Mouse (Mus musculus): ENCODE data around the gene Rnf213. TPM values are rescaled to one million over a fixed set of nuclear protein-coding genes. Genes with fewer than 3 reads are reported as not detected.

Gene Rnf213
- total RNA-seq, 2 experiments from 2014 or later = 3.6 to 4.3 TPM

- no peak for DNase-seq (ENCODE audit: extremely low spot score in 1 of 2, low spot score in 1 of 2)
These were observed 121.4 kb downstream of the Rnf213 start for GRCm38 (mm10) chr11:119514108-119514860.

DNA sequence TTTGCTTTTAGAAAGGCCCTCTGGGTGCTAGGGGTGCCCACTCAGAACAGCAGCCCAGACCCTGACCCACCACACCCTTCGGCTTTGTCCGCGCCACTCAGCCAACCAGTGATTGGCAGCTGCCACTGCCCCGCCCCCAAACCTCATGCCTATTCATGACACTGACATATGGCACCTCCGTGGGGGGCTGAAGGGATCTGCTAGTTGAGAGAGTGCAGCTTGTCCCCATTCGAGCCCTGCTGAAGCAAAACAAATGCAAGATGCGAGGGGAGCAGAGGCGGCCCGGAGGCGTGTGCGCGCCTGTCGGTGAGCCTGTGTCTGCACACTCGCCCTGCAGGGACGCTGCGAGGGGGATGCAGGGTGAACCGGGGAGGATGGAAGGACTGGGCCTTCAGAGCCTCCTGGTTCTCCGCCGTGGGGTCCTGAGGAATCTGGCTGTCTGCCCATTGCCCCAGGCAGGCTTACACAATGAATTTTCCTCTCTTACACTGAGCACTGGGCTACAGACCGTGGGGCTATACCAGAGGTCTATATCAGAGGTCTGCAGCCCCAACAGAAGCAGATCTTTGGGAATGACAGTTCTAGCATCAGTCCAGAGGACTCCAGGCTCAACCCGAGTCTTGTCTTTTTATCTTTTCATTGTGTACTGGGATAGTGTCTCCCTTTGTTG is 122.2 kb downstream of the Rnf213 start:
- peak; percentile 52 to 68 for DNase-seq (ENCODE audit: extremely low spot score in 1 of 2, low spot score in 1 of 2)

DNA sequence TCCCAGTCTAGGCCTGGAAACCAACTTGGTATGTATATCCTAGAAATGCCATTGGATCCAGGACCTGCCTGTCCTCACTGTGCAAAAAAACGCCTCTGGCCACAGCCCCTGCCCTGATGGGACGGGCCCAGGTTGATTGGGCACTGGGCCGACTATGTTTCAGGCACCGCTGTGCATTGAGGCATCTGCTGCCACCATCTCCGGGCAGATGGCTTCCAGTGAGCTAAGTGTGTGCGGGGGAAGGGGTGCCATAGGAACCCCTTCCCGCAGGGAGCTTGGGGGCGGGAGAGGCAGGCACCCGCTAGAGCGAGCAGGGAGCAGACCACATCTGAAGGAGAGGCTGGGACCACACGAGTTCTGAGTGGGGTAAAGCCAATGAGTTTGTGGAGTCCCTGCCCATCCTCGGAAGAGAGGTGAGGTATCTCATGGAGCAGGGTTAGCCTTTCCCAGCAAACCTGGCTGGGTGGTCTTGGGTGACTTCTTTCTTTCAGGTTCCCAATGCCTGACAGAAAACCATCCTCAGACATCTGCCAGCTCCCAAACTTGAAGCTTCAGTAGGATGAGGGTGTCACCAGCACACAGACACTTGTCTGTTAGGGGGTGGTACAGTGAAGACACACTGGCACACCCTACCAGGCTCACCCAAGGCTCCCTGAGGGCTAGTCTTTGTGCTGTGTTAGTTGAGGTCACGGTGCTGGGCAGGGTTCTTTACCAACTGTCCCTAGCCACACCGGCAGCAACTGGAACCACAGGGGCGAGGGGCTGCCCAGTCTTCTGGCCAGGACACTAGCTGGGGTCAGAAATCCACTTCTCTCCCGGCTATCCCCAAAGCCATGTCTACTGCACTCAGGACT is 123.2 kb downstream of the Rnf213 start:
- DNase-seq (ENCODE audit: extremely low spot score in 1 of 2, low spot score in 1 of 2) = peak in 1 of 2 experiments; percentile 44

DNA sequence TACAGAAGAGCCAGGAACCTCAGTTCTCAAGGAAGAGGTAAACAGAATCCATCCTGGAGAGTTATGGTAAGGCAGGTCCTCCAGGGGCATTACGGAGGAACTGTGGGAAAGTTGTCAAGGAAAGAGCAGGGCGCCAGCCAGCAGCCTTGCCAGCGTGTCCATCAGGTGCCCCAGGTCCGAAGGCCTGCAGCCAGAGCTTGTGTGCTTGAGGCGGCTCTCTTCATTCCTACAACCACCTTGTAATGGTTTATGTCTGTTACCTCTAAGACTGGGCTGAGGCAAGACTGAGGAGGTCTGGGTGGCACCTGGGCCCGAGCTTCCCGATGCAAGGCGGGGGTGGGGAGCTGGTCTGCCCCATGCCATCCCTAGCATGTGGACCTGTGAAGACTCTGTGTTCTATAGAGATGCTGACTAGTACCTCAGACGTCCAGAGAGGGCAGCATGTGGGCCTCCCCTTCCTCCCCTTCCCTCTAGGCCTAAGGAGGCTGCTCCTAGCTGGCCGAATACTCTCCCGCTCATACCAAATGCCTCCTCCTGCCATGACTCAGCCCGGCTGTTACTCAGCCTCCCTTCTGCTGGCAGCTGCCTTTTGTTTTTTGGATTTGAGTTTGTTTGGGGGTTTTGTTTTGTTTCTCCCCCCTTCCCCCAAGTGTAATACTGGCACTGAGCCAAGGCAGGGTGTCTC is 123.9 kb downstream of the Rnf213 start:
- no peak for DNase-seq (ENCODE audit: extremely low spot score in 1 of 2, low spot score in 1 of 2)

DNA sequence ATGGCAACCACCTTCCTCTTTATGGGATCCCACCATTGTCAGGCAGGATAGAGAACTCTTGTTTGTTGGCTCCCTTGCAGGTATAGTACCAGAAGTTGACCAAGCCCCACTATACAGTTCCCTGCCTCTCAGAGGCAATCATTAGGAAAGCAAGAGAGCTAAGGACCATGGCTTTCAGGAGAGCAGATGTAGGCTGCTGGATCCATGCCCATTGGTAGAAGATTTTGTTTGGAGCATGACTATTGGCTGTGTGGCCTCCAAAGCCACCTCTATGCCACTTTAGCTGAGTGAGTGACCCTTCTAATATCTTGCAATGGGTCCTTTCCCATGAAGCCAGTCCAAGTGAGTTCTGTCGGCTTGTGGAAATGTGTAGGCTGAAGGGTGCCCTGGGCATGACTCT is 126.5 kb downstream of the Rnf213 start:
- no peak for DNase-seq (ENCODE audit: extremely low spot score in 1 of 2, low spot score in 1 of 2)

DNA sequence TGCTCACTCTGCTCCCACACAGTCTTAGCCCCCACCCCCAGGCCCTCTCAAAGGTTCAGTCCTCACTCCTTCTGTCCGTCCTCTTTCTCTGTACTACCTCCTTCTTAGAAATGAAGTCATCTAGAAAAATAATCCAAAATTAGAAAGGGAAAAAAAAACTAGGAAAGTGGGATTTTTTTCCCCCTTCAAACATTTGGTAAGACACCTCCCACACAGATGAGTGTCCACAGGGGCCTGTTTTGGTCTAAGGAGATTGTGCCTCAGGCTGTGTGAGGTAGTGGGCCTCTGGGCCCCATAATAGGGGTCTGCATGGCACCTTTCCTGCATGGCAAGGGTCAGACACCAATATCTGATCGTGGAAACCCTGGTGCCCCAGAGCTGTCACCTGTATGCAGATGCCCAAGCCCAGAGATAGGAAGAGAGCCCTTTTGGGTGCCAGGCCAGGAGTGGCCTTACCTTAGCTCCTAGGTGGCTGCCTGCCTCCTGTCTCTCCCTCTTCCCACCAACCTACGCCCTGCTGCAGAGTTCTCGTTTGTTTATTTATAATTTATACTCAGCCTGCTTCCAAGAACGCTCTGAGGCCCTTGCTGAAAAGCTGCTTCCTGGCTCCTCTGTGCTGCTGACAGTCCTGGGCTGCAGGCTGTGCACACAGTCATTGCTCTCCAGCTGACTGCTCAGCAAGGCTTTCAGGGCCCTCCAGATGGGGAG is 127.3 kb downstream of the Rnf213 start:
- no peak for DNase-seq (ENCODE audit: extremely low spot score in 1 of 2, low spot score in 1 of 2)

- no peak for DNase-seq (ENCODE audit: extremely low spot score in 1 of 2, low spot score in 1 of 2)
These were observed 127.8 kb downstream of the Rnf213 start for GRCm38 (mm10) chr11:119520713-119521063.

GRCm38 (mm10) chr11:119521920-119522710 is 129.2 kb downstream of the Rnf213 start:
- DNase-seq (ENCODE audit: extremely low spot score in 1 of 2, low spot score in 1 of 2) = no peak

DNA sequence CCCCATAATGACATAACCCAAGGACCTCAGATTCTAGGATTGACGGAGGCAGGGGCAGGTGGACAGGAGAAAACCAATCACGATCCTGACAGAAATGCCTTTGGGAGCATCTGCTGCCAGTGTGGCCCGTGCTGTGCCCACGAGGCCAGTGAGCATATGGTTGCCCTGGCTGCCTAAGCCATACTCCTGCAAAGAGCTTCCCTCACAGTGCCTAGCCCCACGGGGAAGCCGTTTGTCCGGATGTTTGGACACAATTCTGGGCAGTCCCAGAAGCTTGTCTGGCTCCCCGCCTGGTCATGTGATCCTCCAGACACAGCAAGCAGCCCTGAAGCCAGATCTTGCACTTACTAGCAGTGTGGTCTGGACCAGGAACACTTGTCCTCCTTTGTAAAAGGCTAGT is 129.9 kb downstream of the Rnf213 start:
- no peak for DNase-seq (ENCODE audit: extremely low spot score in 1 of 2, low spot score in 1 of 2)

DNA sequence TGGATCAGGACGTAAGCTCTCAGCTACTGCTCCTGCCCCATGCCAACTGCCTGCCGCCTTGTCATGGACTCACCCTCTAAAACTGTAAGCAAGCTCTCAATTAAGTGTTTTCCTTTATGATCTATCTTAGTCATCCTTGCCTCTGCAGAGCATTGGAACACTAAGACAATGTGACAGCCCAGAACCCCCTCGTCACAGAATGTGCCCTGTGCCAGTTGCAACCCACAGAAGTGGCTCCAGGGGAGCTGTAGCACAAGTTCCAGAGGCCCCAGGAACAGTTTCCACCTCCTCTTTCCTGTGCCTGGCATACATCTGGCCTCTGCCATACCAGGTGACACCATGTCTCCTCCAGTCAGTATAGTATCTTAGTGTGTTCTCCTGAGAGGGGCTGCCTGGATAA is 130.5 kb downstream of the Rnf213 start:
- DNase-seq (ENCODE audit: extremely low spot score in 1 of 2, low spot score in 1 of 2) = no peak

- DNase-seq (ENCODE audit: extremely low spot score in 1 of 2, low spot score in 1 of 2) = peak in 1 of 2 experiments; percentile 71
These were observed 131.6 kb downstream of the Rnf213 start for GRCm38 (mm10) chr11:119524545-119524949.

- DNase-seq (ENCODE audit: extremely low spot score in 1 of 2, low spot score in 1 of 2) = no peak
These were observed 133.4 kb downstream of the Rnf213 start for GRCm38 (mm10) chr11:119526068-119526966.

DNA sequence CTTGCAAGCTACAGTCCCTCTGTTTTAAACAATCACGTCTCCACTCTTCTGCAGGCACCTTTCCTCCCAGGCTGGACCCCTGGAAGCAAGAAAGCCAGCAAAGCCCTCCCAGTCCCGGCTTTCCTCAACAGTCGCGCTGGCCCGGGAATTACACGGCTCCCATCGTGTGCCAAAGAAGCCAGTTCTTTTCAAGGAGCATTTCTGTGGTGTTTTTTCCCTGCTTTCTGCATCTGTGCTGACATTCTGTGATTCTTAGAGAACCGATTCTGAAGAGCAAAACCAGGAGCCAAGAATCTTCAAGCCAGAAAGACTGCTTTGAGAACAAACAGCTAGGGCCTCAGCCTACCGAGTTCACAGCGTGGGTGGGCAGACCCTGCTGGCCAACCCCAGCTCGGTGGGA is 136.0 kb downstream of the Rnf213 start:
- DNase-seq (ENCODE audit: extremely low spot score in 1 of 2, low spot score in 1 of 2) = no peak

GRCm38 (mm10) chr11:119532460-119532859 is 139.6 kb downstream of the Rnf213 start:
- peak in 1 of 2 experiments; percentile 28 for DNase-seq (ENCODE audit: extremely low spot score in 1 of 2, low spot score in 1 of 2)

GRCm38 (mm10) chr11:119533745-119534144 is 140.8 kb downstream of the Rnf213 start:
- no peak for DNase-seq (ENCODE audit: extremely low spot score in 1 of 2, low spot score in 1 of 2)
